Mouse (Mus musculus) hindbrain, embryonic 15.5 days (tissue): ENCODE measurements around the gene Arhgap22. TPM values are rescaled to one million over a fixed set of nuclear protein-coding genes. Genes with fewer than 3 reads are reported as not detected.

Source experiments
- ATAC-seq: fragments of 200-750 bp; cut with Nextera tagmentation; 2 replicates; pipeline ENCODE4 v1.8.0; 2017; ENCODE audit warnings: low read depth, moderate number of reproducible peaks, moderate TSS enrichment; ENCODE audit not compliant: low FRiP score
- H3K27ac ChIP-seq: fragments of 300-500 bp; sonication (generic); replicated peaks from 2 replicates; pipeline ENCODE4 v1.5.1; 2015; ENCODE audit warnings: mild to moderate bottlenecking, inconsistent platforms
- H3K27me3 ChIP-seq: fragments of 300-500 bp; sonication (generic); 2 replicates; pipeline ENCODE4 v1.6.1; 2015; ENCODE audit warnings: control low read depth, inconsistent platforms
- H3K36me3 ChIP-seq: fragments of 300-500 bp; sonication (generic); 2 replicates; pipeline ENCODE4 v1.6.1; 2015; ENCODE audit warnings: control low read depth, inconsistent platforms
- H3K4me1 ChIP-seq: fragments of 300-500 bp; sonication (generic); replicated peaks from 2 replicates; pipeline ENCODE4 v1.6.1; 2015; ENCODE audit warnings: control low read depth, inconsistent platforms
- H3K4me2 ChIP-seq: fragments of 300-500 bp; sonication (generic); 2 replicates; pipeline ENCODE4 v1.6.1; 2015; ENCODE audit warnings: moderate library complexity, mild to moderate bottlenecking, inconsistent platforms
- H3K4me3 ChIP-seq: fragments of 300-500 bp; sonication (generic); 2 replicates; pipeline ENCODE4 v1.5.1; 2015; ENCODE audit warnings: mild to moderate bottlenecking, inconsistent platforms
- H3K9ac ChIP-seq: fragments of 300-500 bp; sonication (generic); 2 replicates; pipeline ENCODE4 v1.6.1; 2015; ENCODE audit warnings: inconsistent platforms
- H3K9me3 ChIP-seq: fragments of 300-500 bp; sonication (generic); 2 replicates; pipeline ENCODE4 v1.6.1; 2016; ENCODE audit warnings: control low read depth, inconsistent platforms
- WGBS: fragments of 180-500 bp; shearing (Covaris S2); methylation state at CpG from one replicate; pipeline ENCODE4 v1.1.7; 2015; 5-methylcytosine and 5-hydroxymethylcytosine counted together
- polyA plus RNA-seq: library from polyadenylated mRNA; unstranded; fragments of >200 nt; fragmentation: Nextera tagmentation; extraction: Ambion mirVana; gene quantifications from 2 replicates; pipeline ENCODE4 v1.2.1, GENCODE M21; 2015

Gene Arhgap22
- polyA plus RNA-seq: 2.6 and 2.9 TPM in 2 replicates

DNA sequence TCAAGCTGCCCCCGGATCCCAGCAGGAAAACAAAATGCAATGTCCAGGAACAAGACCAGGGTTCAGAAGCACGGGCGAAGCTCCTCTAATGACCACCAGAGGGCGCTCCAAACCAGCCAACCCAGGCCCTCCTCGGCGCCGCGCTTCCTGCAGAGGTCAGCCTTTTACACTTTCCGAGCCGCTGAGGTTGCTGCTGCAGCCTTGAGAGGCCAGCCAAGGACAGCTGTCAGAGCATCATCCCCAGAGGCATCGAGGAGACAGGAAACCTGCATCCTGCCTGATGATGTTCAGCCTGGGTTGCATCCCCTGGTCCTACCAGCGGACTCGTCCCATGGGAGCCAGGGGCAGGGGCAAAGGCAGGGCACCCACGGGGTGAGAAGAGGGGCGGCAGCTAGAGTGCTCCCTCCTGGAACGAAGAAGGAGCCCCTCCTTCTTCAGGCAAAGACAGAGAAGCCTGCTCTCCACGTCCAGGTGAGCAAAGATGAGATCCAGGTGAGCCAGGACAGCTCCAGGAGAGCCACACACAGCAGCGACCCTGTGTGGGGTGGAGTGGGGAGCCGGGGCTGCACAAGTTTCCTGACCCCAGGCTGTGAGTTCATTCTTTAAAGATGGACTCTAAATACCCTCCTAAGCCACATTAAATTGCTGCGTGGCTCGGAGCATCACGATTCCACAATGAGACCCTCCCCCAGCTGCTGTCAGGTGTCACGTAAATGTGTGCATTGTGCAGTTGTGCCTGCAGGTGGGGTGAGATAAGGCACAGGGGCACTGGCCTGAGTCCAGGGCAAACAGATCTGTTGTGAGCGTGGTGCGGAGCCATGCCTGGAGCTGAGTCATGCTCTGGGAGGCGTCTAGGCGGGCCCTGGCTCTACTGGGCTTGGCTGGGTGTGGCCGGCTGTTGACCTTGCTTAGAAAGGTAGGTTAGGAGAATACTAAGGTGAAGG, at the start of gene Arhgap22:
Gene Arhgap22 (plus strand): TSS at position 204 of the 944 bp plus-strand sequence.
- Histone ChIP-seq H3K27me3 (peaks cover 13% of the 10 kb centered on the region; the same call in 1 of the 2 replicates), H3K27ac (no peak within 1 kb of the TSS), H3K4me3 (peak within 1 kb of the TSS; percentile 22), H3K9me3 (no peaks in the 10 kb centered on the region), H3K4me1 (peaks cover 6% of the 10 kb centered on the region; the same call in 1 of the 2 replicates), H3K36me3 (no peaks in the 10 kb centered on the region), H3K4me2 (peak within 1 kb of the TSS; percentile 54), H3K9ac (peak within 1 kb of the TSS; percentile 11; the same call in 1 of the 2 replicates)
- 23% methylated on average over 28 of the region's 28 CpGs for WGBS
- ATAC-seq: peak; percentile 83

DNA sequence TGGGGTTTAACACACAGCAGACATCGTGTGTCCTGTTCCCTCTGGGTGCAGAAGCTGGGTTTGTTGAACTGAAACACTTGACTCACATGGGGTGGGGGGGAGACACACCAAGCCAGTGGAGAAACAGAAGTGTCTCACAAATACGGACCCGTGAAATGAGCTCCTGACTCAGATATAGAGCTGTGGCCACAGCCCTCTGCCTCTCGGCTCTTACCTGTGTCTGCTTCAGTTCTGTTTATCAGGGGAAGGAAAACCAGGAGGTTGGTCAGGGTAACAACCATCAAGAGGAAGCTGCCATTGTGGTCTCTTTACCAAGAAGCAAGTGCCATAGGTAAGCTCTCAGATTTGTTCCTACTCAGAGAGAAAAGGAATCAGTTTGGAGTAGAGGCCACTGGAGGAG, 45.1 kb upstream of the Arhgap22 start:
- no peaks in the 10 kb centered on the region for H3K27me3 ChIP-seq
- no peaks in the 10 kb centered on the region for H3K36me3 ChIP-seq
- H3K4me3 ChIP-seq: no peak overlapping the region
- no peaks in the 10 kb centered on the region for H3K9me3 ChIP-seq
- H3K4me2 ChIP-seq: no peak overlapping the region
- H3K9ac ChIP-seq: no peak overlapping the region
- no peak for ATAC-seq
- WGBS: 90% methylated on average over 4 of the region's 4 CpGs
- no peak overlapping the region for H3K27ac ChIP-seq
- H3K4me1 ChIP-seq: no peaks in the 10 kb centered on the region

DNA sequence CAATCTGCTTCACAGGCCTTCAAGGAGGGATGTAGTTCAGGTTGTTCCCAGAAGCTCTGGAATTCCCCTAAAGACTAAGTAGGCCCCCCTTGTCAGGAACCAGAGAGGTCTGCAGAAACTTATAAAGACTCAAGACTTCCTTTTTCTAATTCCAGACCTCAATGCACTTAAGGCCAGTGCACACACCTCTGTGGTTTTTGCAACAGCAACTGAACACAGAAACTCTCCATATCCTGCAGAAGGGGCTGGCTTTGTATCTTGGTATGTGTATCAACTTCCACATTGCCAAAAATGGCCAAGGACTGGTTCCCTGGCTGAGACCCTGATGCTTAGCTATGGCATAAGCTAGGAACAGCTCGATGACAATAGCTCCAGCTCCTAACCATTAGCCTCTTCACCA, 41.9 kb upstream of the Arhgap22 start:
- Histone ChIP-seq H3K9ac (no peak overlapping the region), H3K4me2 (no peak overlapping the region), H3K36me3 (no peaks in the 10 kb centered on the region), H3K9me3 (no peaks in the 10 kb centered on the region), H3K4me3 (no peak overlapping the region), H3K4me1 (no peaks in the 10 kb centered on the region), H3K27me3 (no peaks in the 10 kb centered on the region), H3K27ac (no peak overlapping the region)
- 84% methylated on average over 1 of the region's 1 CpGs for WGBS
- no peak for ATAC-seq

DNA sequence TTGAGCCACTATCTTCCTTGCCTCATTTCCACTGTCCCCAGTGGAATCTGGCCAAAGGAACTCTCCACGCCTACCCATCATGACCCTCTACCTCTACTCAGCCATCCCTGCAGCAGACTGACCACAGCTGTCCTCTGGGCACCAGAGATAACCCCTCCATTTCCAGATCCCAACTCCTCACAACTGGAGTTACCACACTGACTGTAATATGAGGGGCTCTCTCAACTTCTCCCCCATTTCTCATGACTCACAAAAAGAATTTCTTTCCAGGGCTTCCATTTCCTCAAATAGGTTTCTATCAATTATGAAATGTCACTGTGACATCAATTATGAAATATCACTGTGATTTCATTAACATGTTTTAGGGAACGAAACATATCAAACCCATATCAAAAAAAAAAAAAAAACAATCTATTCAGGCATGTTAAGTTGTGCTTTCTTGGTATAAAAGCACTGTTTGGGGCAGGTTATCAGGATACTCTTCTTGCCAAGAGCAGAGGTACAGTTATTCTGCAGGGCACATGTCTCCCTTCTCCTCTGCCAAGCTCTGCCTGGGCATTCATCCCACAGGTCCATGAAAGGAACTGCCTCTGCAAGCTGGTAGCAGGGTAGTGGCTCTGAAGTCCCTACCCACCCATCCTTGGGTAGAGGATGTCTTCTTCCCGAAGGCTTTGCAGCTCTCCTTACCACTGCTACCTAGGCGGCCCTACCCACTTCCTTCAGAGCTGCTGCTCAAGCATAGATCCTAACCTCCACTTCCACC, 38.6 kb upstream of the Arhgap22 start:
- Histone ChIP-seq H3K4me2 (no peak overlapping the region), H3K27me3 (no peaks in the 10 kb centered on the region), H3K9me3 (no peaks in the 10 kb centered on the region), H3K4me3 (no peak overlapping the region), H3K4me1 (no peaks in the 10 kb centered on the region), H3K9ac (no peak overlapping the region), H3K27ac (no peak overlapping the region), H3K36me3 (no peaks in the 10 kb centered on the region)
- WGBS: 72% methylated on average over 4 of the region's 4 CpGs
- no peak for ATAC-seq

DNA sequence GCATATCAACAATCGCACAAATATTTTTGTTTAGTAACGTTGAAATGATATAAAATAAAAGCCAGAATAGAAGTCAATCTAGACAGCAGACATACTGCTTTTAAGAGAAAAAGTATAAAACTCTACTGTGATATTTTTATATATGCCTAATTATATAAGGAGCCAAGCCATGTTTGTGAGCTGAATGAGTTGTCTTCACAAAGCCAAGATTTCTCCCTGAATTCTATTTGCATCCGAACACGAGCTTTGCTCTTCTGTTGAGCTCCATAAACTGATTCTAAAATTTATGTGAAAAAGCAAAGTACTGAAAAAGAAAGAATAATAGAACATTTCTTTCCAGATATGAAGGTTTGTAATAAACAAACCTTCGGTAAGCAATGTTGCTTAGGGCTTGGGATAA, 33.7 kb upstream of the Arhgap22 start:
- no peak overlapping the region for H3K9ac ChIP-seq
- no peak overlapping the region for H3K27ac ChIP-seq
- H3K4me3 ChIP-seq: no peak overlapping the region
- no peaks in the 10 kb centered on the region for H3K27me3 ChIP-seq
- no peaks in the 10 kb centered on the region for H3K4me1 ChIP-seq
- no peaks in the 10 kb centered on the region for H3K36me3 ChIP-seq
- 88% methylated on average over 5 of the region's 5 CpGs for WGBS
- ATAC-seq: no peak
- no peak overlapping the region for H3K4me2 ChIP-seq
- no peaks in the 10 kb centered on the region for H3K9me3 ChIP-seq

DNA sequence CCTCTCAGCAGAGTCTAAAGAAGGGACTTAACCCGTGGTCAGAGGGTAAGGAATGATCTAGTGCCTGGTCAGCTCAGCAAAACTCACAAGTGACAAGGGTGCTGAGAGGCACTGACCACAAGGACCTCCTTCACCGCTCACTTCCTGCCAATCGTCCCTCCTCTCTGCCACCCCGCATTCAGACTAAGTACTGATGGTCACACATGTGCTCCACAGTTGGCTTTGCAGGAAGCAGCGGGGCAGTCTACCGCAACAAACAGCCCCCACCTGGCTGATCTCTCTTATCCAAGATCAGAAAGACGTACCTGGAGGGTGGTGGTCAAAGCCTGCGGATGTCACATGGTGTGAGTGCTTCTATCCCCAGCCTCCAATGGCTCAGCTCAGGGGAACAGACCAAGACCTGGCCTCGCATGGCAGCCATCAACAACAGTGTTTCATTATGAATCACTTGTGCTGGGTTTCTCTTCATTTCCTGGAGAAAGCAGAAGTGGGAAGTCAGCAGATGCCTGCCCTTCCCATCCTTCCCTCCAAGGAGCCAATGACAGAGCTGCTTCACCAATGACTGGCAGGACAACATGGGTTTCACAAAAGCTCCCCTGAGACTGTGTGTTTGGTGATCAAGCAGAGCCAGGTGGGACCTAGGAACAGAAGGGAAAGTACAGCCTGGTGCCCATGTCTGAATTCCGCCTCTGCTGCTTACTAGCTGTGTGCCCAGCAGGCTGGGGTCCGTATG, 28.6 kb upstream of the Arhgap22 start, which contains the start of gene Wdfy4:
Gene Wdfy4 (minus strand): TSS at position 441 of the 733 bp plus-strand sequence.
- Histone ChIP-seq H3K4me2 (no peak within 1 kb of the TSS), H3K36me3 (no peaks in the 10 kb centered on the region), H3K9me3 (no peaks in the 10 kb centered on the region), H3K4me3 (no peak within 1 kb of the TSS), H3K9ac (no peak within 1 kb of the TSS), H3K27ac (no peak within 1 kb of the TSS), H3K27me3 (no peaks in the 10 kb centered on the region), H3K4me1 (no peaks in the 10 kb centered on the region)
- WGBS: 90% methylated on average over 11 of the region's 11 CpGs
- ATAC-seq: no peak

DNA sequence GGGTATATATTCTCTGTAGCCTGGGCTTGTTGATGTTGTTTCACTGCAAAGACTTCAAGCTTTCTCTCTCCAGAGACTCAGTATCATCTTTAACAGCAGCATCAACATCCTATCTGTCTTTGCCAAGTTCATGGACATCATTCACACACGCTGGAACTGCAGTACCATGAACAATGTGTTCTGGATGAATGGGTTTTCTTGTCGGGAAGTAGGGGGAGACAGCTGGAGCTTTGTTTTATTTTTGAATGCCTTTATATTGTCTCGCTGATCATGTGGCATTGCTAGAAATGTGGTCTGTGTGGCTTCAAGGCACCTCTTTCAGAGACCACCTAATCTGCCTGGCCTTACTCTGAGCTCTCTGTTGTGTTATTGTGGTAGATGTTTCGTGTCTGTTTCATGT, 26.6 kb upstream of the Arhgap22 start:
- Histone ChIP-seq H3K27me3 (no peaks in the 10 kb centered on the region), H3K4me1 (no peaks in the 10 kb centered on the region), H3K4me3 (no peak overlapping the region), H3K36me3 (no peaks in the 10 kb centered on the region), H3K9ac (no peak overlapping the region), H3K4me2 (no peak overlapping the region), H3K9me3 (no peaks in the 10 kb centered on the region), H3K27ac (no peak overlapping the region)
- WGBS: 29% methylated on average over 4 of the region's 4 CpGs
- ATAC-seq: no peak

DNA sequence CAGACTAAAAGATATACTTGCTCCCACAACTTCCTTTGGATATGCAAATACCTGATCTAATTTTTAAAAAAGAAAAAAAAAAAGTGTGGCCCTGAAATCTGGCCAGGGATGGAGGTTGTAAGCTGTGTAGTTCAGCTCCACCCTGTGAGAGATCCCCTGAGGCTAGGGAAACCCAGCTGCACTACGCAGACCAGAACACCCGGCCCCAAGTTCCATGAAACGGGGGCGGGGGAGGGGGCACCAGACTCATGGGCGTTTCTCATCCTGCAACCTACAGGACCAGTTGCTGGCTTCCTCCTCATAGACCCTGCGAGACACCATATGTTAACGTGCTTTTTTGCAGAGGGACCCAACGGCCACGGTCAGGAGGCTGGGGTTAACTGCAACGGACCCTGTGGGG, 24.6 kb upstream of the Arhgap22 start:
- no peak overlapping the region for H3K4me2 ChIP-seq
- no peaks in the 10 kb centered on the region for H3K4me1 ChIP-seq
- H3K27ac ChIP-seq: no peak overlapping the region
- no peaks in the 10 kb centered on the region for H3K36me3 ChIP-seq
- no peak overlapping the region for H3K9ac ChIP-seq
- no peak overlapping the region for H3K4me3 ChIP-seq
- no peaks in the 10 kb centered on the region for H3K9me3 ChIP-seq
- H3K27me3 ChIP-seq: no peaks in the 10 kb centered on the region
- ATAC-seq: no peak
- WGBS: 78% methylated on average over 10 of the region's 10 CpGs

DNA sequence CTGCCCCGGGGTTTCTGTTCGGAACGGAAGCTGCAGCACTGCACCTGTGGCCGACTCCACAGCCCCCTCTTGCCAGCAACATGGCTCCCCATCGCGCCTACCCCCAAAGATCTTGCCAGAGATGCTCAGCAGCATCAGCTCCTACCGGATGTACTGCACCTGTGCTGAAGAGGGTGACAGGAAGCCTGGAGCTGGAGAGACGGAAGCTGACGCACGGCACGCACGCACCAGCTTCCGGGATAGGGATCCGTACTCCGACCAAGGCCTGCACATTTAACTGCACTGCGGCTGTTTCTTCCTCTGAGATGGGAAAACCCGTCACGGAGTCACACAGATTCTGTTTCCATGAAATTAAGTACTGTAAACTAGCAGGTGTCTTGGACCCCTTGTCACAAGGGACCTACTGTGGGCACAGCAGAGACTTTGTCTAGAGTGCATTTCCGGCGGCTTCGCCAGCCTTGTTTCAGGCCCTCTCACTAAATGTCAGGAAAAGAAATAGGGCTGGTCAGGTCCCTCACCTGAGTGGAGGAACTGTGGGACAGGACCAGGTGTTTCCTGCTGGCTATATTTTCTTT, 23.9 kb upstream of the Arhgap22 start:
- 92% methylated on average over 21 of the region's 21 CpGs for WGBS
- H3K27ac ChIP-seq: no peak overlapping the region
- no peak overlapping the region for H3K4me3 ChIP-seq
- H3K9ac ChIP-seq: no peak overlapping the region
- ATAC-seq: no peak
- H3K4me2 ChIP-seq: no peak overlapping the region
- H3K9me3 ChIP-seq: no peaks in the 10 kb centered on the region
- no peaks in the 10 kb centered on the region for H3K27me3 ChIP-seq
- no peaks in the 10 kb centered on the region for H3K36me3 ChIP-seq
- no peaks in the 10 kb centered on the region for H3K4me1 ChIP-seq

DNA sequence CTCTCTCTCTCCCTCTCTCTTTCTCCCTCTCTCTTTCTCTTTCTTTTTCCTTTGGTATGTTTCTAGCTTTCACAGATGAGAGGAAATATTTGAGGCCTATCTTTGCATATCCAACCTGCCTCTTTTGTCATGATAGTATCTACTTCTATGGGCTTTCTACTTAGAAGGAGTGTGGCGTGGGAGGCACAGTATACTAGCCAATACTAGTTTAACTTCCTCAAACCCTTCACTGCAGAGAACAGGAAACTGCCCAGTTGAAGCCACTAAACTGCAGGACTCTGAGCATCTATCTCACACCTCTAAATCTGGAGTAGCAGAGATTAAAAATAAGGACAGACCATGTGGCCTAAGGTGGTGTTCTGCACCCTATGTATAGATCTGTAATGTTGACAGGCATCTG, 23.2 kb upstream of the Arhgap22 start:
- 85% methylated on average over 1 of the region's 1 CpGs for WGBS
- H3K9ac ChIP-seq: no peak overlapping the region
- H3K4me2 ChIP-seq: no peak overlapping the region
- H3K36me3 ChIP-seq: no peaks in the 10 kb centered on the region
- no peak overlapping the region for H3K4me3 ChIP-seq
- no peak for ATAC-seq
- no peaks in the 10 kb centered on the region for H3K27me3 ChIP-seq
- H3K9me3 ChIP-seq: no peaks in the 10 kb centered on the region
- no peak overlapping the region for H3K27ac ChIP-seq
- H3K4me1 ChIP-seq: no peaks in the 10 kb centered on the region

DNA sequence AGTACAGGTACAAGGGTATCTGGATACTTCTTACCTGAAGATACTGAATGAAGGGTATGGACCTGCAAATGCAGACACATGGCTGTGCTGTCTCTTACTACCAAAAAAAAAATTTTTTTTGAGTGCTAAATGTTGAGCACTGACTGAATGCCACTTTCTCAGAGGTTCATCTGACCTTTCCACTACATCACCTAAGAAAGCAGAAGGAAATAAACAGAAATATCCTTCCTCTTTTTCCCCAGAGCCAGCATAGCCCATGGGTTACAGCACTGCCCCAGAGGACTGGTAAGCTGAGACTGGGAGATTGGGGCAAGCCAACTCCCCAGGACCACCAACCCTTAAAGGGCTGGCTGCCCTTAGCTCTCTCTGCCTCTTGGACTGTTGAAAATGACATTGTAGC, 20.1 kb upstream of the Arhgap22 start:
- H3K4me1 ChIP-seq: no peaks in the 10 kb centered on the region
- H3K4me2 ChIP-seq: no peak overlapping the region
- H3K9ac ChIP-seq: no peak overlapping the region
- no peaks in the 10 kb centered on the region for H3K9me3 ChIP-seq
- no peak for ATAC-seq
- no peaks in the 10 kb centered on the region for H3K36me3 ChIP-seq
- no peak overlapping the region for H3K27ac ChIP-seq
- H3K4me3 ChIP-seq: no peak overlapping the region
- H3K27me3 ChIP-seq: no peaks in the 10 kb centered on the region
